Mouse (Mus musculus): Measurements from ENCODE around the gene Szrd1. TPM values are rescaled to one million over a fixed set of nuclear protein-coding genes. Genes with fewer than 3 reads are reported as not detected.

The Szrd1 gene
- 62.5 TPM for polyA plus RNA-seq (2017; shearing (Covaris generic))

DNA sequence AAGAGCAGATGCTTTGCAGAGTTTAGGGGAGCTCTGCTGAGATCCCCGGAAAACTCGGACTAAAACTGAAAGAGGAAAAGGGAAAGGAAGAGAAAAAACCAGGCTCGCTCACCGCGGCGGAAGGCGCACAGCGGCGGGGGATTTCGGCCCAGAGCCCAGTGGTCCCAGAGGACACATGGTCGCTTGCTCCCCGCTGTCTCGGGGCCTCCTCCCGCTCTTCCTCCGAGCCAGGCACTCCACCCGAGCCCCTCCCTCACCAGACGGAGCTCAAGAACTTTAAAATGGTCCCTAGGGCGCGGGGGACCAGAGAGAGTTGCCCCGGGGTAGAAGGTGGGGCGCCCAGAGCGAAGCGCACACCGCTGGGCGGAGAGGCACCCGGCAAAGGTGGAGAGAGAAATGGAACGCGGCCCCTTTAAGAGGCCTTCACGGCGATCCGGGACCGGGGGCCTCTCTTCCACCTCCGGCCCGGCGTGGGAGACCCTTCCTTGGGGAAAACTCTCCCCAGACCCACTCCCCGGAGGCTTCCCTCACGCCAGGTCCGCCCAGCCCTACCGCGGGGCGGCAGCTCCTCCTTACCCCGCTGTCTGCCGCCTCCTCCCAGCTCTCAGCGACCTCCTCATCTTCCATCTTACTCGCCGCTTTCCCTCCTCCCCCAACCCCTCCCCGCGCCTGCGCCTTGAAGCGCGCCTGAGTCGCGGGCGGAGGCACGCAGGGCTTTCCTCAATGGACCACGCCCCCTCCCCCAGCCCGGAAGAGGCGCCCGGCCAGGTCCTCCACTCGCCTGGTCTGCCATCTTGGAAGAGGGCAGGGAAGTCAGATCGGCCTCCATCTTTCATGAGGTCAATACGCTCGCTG is at the start of gene Szrd1:
Szrd1 (minus strand) TSS at position 660 of the 855 bp plus-strand sequence.

DNA sequence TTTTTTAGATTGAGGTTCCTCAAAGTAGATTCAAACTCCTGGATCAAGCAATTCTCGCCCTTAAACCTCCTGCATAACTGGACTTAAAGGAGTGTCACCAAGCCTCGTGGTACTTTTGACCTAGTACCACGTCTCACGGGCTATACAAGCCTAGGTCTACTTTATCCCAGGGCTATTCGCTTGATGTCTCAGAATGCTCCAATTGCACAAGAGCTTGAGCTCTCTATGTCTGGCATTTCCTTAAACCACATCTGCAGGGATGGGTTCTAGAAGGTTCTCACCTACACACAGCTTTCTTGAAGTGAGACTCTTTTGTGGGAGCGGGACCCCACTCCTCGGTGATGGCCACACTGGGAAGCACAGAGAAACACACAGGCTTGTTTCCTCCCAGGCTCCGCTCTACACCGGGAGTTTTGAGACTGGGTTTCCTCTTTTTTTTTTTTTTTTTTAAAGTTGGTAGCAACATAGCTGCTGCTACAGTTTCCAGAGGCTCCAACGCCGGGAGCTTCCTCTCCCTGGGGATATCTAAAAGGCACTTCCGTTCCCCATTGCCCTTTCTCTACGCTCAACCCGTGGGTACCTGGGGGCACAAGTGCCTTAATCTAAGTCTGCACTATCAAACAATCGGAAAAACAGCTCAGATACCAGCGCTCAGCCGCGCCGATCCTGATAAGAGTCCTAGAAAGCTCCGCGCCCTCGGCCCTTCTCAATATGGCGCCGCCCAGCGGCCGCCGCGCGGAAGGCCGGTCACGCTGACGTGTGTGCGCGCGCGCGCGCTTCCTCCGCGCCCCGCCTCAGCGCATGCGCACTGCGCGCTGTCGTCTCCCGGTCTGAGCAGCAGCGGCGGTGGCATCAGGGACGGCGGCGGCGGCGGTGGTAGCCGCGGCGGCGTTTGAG is 7.8 kb upstream of the Szrd1 start, which contains the start of gene Fbxo42:
Fbxo42 (plus strand) TSS at position 802 of the 897 bp plus-strand sequence.

DNA sequence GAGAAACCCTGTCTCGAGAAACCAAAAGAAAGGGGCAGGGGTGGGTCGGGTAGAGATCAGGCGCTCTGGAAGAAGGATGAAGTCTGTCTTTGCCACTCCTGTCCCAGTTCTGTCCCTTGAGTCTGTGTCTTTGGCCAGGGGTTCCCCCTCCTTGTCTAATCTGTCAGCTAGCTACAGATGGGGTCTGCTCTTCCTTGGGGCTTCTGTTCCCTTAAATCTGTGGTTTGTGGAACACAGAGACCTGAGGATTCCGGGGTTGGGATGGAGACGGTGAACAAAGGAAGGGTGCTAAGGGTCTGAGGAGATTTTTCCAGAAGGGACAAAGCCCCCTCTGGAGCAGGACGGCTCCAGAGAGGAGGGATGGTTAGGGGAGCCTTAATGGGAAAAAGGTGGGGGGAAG is 51.5 kb downstream of the Szrd1 start, which contains the start of gene Spata21:
Spata21 (plus strand) TSS at position 301 of the 400 bp plus-strand sequence.

GRCm38 (mm10) chr4:141077681-141078509 is 61.7 kb downstream of the Szrd1 start, which contains the start of gene Necap2:
Gene Necap2 (minus strand): TSS chr4:141078357.

Other genes starting within 250 kb of the Szrd1 start
- gene Padi2, start 233.4 kb downstream of the Szrd1 start, polyA plus RNA-seq (2017; shearing (Covaris generic)) = 13.2 TPM
- gene Sdhb, start 178.6 kb downstream of the Szrd1 start, polyA plus RNA-seq (2017; shearing (Covaris generic)) = 268 TPM
- 58.0 TPM for gene Atp13a2, start 152.9 kb downstream of the Szrd1 start, polyA plus RNA-seq (2017; shearing (Covaris generic))
- gene Mfap2, start 129.4 kb downstream of the Szrd1 start, polyA plus RNA-seq (2017; shearing (Covaris generic)) = not detected
- gene Crocc, start 79.2 kb downstream of the Szrd1 start, polyA plus RNA-seq (2017; shearing (Covaris generic)) = 5.6 TPM
- gene Necap2, start 61.4 kb downstream of the Szrd1 start, polyA plus RNA-seq (2017; shearing (Covaris generic)) = 141 TPM
- gene Spata21, start 51.4 kb downstream of the Szrd1 start, polyA plus RNA-seq (2017; shearing (Covaris generic)) = 0.49 TPM
- 22.4 TPM for gene Fbxo42, start 8.1 kb upstream of the Szrd1 start, polyA plus RNA-seq (2017; shearing (Covaris generic))
- gene Rsg1, start 74.2 kb upstream of the Szrd1 start, polyA plus RNA-seq (2017; shearing (Covaris generic)) = 5.5 TPM
- gene Arhgef19, start 99.7 kb upstream of the Szrd1 start, polyA plus RNA-seq (2017; shearing (Covaris generic)) = not detected
- gene Epha2, start 161.5 kb upstream of the Szrd1 start, polyA plus RNA-seq (2017; shearing (Covaris generic)) = not detected
- gene Fam131c, start 228.4 kb upstream of the Szrd1 start, polyA plus RNA-seq (2017; shearing (Covaris generic)) = not detected